Mouse (Mus musculus): ENCODE measurements around the gene Ccnl2.

DNA sequence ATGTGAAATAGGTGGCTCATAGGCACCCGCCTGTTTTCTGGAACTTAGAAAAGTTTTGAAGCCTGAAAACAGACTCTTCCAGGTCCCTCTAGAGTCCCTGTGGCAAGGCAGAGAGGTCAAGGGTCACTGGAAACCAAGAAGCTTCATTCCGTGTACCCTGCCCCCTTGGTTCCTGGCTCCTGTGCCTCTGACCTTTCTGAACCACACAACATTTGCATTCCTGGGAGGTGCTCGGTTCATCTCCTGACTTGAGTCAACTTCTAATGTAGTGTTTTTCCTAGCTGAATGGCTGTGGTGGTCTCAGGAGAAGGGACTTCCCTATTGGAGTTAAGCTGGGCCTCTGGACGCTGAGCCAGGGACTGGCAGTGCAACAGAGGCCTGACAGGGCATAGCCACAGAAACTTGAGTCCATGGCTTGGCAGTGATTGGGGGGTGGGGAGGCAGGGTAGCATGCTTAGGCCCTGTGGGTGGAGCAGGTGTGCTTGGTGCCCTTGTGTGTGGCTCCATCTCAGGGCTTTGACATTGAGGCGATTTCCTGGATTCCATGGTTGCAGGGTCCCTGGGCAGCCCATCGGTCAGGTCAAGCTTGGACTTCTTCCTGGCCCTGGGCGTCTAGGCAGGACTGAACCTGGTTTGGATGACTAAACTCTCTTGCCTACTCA, 36.3 kb downstream of the Ccnl2 start:
- TF ChIP-seq CTCF (IDR thresholded peaks at IDR 0.05; ENCODE audit: borderline replicate concordance, insufficient read depth, low read length) = no peak
- TF ChIP-seq POLR2A (IDR thresholded peaks at IDR 0.05; ENCODE audit: low read depth, low read length) = no peak

Data from embryonic fibroblast, embryonic 13.5 days (primary cell).